Mouse (Mus musculus): ENCODE data around the gene Pcdh8.

Gene Pcdh8

DNA sequence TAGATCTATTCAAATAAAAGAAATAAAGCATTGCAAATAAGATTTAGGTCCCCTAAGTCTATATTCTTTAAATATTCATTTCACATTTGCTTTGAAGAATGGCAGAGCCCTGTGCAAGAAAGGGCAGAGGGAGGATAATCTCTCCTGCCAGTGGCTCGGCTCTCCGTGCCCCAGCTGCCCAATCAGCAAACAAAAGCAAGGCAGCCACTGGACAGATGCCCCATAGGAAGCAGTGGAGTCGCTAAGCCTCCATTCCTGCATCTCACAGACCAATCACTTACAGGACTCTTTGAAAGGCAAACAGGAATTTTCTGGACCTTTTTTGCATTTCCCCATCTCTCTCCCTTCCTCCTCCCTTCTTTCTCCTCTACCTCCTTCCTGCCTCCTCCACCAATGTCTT, 17.0 kb downstream of the Pcdh8 start:
- no peak for DNase-seq (ENCODE audit: low spot score in 2 of 2)

DNA sequence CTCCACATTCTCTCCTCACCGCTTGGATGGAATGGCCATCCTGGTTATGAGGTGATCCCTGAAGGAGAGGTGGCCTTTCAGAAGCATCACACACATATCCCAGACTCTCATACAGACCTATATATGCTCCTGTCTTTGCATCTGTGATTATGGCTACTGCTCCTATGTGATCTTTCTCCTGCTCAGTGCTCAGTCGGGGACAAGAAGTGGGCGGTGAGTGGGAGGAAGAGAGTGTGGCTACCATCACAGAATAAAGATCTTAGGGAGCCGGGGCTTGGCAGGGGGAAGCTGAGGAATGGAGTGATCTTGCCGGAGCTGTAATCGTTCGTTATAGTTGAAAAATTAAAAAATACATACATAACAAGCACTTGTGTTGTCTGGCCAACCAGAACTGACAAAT, 17.4 kb downstream of the Pcdh8 start:
- no peak for DNase-seq (ENCODE audit: low spot score in 2 of 2)

DNA sequence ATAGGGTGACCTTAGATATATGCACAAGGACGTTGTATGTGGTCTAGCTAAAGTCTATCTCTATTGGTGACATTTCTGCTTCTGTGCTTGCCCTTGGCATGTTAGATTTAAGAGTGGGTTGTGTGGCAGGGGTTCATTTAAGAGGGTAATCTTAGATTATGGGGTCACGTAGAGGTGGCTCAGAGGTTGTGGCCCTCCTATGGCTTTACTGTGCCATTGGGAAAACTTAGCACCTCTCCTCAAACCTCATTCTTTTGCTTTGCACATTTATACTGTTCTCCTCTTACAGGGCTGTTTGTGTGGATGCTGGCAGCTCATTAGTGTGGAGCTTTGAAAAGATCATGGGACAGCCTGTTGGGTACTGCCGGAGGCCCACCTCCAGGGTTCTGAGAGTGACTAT, 30.6 kb downstream of the Pcdh8 start:
- DNase-seq (ENCODE audit: low spot score in 2 of 2) = no peak

DNA sequence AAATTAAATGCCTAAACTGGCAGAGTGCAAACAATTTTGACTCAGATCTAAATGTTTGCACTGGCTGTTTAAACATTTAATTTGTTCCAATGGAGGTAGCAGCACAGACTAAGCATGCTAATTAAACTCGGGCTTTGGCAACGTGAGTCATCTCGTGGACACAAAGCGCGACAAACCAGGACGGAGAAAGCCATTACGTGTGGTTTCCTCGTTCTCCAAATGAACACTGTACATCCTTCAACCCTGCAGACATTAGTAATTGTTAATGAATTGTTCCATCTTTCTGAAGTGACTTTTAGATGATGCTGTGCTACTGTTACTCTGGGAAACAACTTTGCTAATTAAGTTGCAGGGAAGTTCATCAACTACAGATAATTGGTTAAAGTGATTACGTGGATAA, 32.7 kb downstream of the Pcdh8 start:
- DNase-seq (ENCODE audit: low spot score in 2 of 2) = no peak

DNA sequence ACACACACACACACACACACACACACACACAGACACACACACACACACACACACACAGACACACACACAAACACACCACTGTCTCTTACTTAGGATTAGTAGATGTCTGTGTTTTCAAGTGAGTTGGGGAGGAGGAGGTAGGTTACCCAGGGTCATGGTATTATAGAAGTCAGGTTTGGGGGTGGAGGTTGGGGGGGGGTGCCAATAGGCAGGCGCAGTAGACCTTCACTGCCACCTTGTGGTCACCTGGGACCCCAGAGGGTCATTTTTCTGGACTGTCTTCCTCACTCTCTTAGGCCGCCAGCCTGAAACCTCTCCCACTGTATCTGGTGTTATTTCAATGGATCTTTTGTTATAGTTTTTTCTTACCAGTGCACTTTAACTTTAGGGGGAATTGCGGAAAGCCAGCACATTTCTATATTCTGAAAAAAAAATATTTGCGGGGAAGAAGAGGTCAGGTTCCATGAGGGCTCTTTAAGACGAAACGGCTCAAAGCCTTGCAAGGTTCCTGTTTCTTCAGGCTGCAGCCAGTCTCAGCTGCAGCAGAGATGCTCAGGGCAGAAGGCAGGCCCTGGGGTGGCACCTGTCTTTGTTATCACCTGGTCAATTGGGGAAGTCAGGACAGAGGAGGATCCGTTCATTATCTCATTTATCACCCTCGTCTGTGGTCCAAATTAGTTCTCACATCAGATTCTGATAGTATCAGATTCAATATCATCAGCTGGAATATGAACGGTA, 33.3 kb downstream of the Pcdh8 start:
- peak in 1 of 2 experiments; percentile 56 for DNase-seq (ENCODE audit: low spot score in 2 of 2)

DNA sequence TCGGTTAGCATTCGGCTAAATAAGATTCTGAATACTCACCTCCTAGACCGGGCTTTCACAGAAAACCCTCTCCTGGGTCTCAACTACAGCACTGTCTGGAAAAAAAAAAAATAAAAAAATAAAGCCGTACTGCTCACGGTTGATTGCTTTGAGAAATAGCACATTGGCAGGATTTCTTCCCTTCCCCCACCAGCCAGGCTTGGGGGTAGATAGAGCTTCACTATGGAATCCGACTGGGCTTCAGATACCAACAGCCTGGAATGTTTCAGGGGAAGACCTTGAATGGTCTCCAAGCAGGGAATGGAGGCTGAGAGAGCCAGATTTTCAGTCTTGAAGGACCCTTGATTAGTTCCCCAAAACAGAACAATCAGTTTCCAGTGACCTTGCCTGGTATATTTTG, 34.3 kb downstream of the Pcdh8 start:
- no peak for DNase-seq (ENCODE audit: low spot score in 2 of 2)

DNA sequence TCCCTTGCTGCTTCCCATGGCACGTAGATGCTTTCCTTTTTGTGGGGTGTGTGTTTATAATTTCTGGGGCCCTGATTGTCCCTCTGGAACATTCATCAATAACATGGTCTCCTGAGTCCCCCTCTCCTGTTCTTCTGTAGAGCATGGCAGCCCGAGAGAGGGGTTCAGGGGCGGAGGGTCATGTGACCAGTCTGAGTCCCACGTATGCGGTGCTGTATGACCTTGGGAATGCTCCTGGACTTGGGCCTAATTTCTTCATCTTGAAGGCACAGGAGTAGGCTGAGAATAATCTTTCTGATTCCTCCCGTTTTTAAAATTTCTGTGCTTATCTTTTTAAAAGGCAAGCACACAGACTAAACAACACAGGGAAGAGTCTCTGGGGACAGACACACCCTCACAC, 37.6 kb downstream of the Pcdh8 start:
- DNase-seq (ENCODE audit: low spot score in 2 of 2) = no peak

DNA sequence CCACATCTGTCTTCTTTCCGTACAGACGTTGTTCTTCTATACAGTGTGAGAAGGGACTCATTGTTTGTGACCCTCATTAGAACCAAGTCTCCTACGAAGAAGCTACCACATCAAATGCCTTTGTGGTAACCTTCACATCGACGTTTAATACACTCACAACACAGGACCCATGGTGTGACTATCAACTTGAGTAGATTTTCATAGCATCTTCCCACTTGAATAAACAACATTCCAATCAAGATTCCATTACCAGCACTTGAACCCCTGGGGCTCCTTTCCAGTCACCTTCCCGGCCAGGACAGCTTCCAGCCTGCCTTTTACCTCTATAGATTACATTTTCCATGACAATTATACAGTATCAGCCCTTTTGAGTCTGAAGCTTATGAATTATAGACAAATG, 42.3 kb downstream of the Pcdh8 start:
- no peak for DNase-seq (ENCODE audit: low spot score in 2 of 2)

DNA sequence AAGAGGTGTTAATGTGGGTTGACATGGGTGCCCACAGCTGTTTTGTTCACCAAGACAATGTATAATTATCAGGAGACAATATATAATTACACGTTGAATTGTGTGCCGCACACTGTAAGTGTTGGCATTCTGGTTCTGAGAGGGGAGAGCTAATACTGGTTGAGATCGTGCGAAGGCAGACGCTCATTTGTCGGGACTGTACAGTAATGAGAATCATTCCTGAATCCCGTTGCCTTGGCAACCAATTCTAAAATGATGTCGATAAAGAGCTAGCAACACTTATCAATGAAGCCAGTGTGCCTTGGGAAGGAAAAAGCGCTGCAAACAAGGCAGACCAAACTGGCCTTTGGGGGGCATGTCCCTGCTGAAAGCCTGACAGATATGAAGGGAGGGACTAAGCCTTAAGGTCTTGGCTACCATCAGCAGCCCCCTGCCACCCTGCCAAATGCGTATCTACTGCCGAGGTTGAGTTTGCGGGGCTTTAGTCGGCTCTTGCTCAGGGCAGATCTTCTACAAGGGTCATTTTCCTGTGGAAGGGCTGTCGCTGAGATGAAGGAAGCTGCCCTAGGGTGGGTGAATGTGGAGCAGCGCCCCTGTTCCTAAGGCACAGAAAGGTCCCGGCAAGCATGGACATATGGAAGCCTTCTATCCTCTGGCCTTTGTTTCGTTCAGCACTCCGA, 47.0 kb downstream of the Pcdh8 start:
- no peak for DNase-seq (ENCODE audit: low spot score in 2 of 2)

DNA sequence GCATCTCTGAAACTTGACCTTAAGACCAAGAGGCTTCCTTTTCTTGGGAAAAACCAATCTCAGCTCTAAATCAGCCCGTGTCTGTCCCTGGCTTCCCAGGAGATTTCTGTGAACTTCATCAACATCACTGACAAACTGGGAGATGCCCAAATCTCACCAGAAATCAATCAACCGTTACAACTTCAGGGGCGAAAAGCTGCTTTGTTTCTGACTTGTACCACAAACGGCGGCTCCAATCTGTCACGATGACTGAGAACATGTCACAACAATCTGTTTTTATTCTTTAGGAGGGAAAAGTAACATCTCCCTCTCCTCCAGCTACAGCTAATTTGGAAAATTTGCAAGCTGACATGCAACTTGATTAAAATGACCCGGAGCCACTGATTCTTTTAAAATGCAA, 48.9 kb downstream of the Pcdh8 start:
- no peak for DNase-seq (ENCODE audit: low spot score in 2 of 2)
